Mouse (Mus musculus) T-cell, adult 2 months (primary cell): ENCODE results near the gene Cyp27a1.

Source experiments
- DNase-seq: peaks from one replicate; pipeline ENCODE4 v3.0.0; 2022; ENCODE audit warnings: low spot score

Gene Cyp27a1

GRCm38 (mm10) chr1:74771931-74772620 is 58.7 kb downstream of the Cyp27a1 start:
- no peak for DNase-seq

DNA sequence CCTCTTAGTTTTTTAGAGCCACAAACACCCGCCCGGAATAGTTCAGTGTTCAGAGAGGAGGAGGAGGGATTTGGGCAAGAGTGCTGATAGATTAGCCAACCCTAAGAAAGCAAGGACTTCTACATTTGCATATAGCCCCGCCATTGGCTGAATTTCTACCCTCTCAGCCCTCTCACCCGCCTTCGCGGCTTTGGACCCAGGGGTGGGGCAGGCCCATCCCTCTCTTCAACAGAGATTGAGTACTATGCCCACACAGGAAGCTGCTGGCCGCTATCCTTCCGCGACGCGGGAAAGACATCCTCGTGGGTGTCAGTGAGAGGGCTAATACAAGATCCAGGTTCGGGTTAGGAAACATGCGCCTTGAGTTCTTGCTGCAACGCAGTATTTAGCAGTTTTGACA is 59.8 kb downstream of the Cyp27a1 start:
- DNase-seq = peak; percentile 53

- DNase-seq = no peak
Measured at GRCm38 (mm10) chr1:74774062-74774461, 60.7 kb downstream of the Cyp27a1 start.

- DNase-seq = no peak
Measured at GRCm38 (mm10) chr1:74775816-74776215, 62.4 kb downstream of the Cyp27a1 start.

DNA sequence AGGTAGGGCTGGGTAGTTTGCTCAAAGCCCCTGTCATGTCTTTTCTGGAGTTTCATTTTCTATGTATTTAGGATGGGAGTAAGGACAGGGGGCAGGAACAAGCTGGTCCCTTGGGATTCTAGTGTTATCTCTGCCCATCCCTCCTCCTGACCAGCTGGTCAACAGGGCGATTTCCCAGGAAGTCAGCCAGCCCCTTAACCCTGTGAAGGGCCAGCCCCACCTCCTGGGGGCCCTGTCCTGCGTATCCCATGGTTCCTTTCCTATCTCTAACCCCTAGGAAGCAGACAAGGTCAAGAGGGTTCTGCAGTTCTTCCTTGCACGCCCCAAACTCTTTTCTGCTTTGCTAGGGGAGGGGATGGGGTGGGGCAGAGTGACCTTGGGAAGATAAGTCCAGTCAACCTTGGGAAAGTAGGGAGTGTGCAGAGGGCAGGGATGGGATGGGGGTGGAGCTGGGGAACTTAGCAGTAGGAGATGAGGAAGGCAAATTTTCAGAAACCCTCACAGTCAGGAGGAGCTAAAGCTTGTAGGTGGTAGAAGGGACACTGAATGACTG is 65.6 kb downstream of the Cyp27a1 start:
- DNase-seq = no peak

- DNase-seq = no peak
Measured at GRCm38 (mm10) chr1:74782045-74782444, 68.7 kb downstream of the Cyp27a1 start.

- DNase-seq = no peak
Measured at GRCm38 (mm10) chr1:74783554-74783953, 70.2 kb downstream of the Cyp27a1 start.

GRCm38 (mm10) chr1:74784041-74784759 is 70.8 kb downstream of the Cyp27a1 start:
- DNase-seq = no peak
